Mouse (Mus musculus): ENCODE measurements around the gene Rundc3a. TPM values are rescaled to one million over a fixed set of nuclear protein-coding genes. Genes with fewer than 3 reads are reported as not detected.

The Rundc3a gene
- total RNA-seq (2021) (under 1 TPM in 1 of 2 experiments, not detected in 1; 0.66 TPM), polyA plus RNA-seq (2012; rRNA removed) (0.23 and 0.32 TPM in 2 replicates)
- long read RNA-seq = 0 reads

- intact Hi-C loops (cut with DNase I) = no loop called here
- Histone ChIP-seq H3K4me1 (ENCODE audit: control insufficient read depth, insufficient read depth, low read length) (peaks cover 3% of the 10 kb centered on the region; the same call in 1 of the 2 replicates), H3K27ac (no peak within 1 kb of the TSS), H3K4me3 (no peak within 1 kb of the TSS), H3K27me3 (ENCODE audit: control insufficient read depth, insufficient read depth, low read length) (peaks cover 2% of the 10 kb centered on the region; the same call in 1 of the 2 replicates), H3K36me3 (ENCODE audit: control insufficient read depth, insufficient read depth, low read length) (no peaks in the 10 kb centered on the region), H3K79me2 (replicated peaks; ENCODE audit: control insufficient read depth, insufficient read depth, low read length) (no peaks in the 10 kb centered on the region), H3K9ac (ENCODE audit: low read depth, low read length) (0 out of 2 replicates have a peak within 1 kb of the TSS, but pooled peaks have one; percentile 23)
- 2% methylated on average over 34 of the region's 34 CpGs for WGBS
- peak; percentile 62 to 75 for DNase-seq
- no peak for TF ChIP-seq EP300 (IDR thresholded peaks at IDR 0.05; ENCODE audit: insufficient read depth, low read depth, low read length)
- no peak for TF ChIP-seq POLR2A (IDR thresholded peaks at IDR 0.05; ENCODE audit: insufficient read depth, low read depth, low read length)
- TF ChIP-seq CTCF (IDR thresholded peaks at IDR 0.05) = no peak
Measured at GRCm38 (mm10) chr11:102393238-102393634, at the start of gene Rundc3a. Gene Rundc3a, plus strand, starts transcription at chr11:102393403.

DNA sequence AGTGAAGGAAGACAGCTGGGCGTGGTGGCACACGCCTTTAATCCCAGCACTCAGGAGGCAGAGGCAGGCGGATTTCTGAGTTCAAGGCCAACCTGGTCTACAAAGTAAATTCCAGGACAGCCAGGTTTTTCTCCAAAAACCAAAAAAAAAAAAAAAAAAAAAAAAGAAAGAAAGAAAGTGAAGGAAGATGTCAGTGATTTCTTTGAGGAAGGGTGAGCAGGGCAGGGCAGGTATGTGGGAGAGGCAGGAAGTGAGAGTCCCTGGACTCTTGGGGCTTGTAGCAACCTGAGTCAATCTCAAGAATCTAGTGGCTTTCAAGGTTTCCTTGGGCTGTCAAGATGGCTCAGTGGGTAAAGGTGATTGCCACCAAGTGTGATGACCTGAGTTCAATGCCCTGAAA, 48.7 kb upstream of the Rundc3a start:
- Histone ChIP-seq H3K4me1 (ENCODE audit: control insufficient read depth, insufficient read depth, low read length) (no peaks in the 10 kb centered on the region; the same call in 1 of the 2 replicates), H3K79me2 (replicated peaks; ENCODE audit: control insufficient read depth, insufficient read depth, low read length) (no peaks in the 10 kb centered on the region), H3K27ac (no peak overlapping the region), H3K9ac (ENCODE audit: low read depth, low read length) (no peak overlapping the region), H3K27me3 (ENCODE audit: control insufficient read depth, insufficient read depth, low read length) (no peaks in the 10 kb centered on the region), H3K4me3 (no peak overlapping the region), H3K36me3 (ENCODE audit: control insufficient read depth, insufficient read depth, low read length) (no peaks in the 10 kb centered on the region)
- no peak for DNase-seq
- no peak for TF ChIP-seq EP300 (IDR thresholded peaks at IDR 0.05; ENCODE audit: insufficient read depth, low read depth, low read length)
- TF ChIP-seq POLR2A (IDR thresholded peaks at IDR 0.05; ENCODE audit: insufficient read depth, low read depth, low read length) = no peak
- no peak for TF ChIP-seq CTCF (IDR thresholded peaks at IDR 0.05)
- WGBS = 88% methylated on average over 3 of the region's 3 CpGs
- intact Hi-C loops (cut with DNase I) = no loop called here

- H3K4me3 ChIP-seq = no peak overlapping the region
- no peaks in the 10 kb centered on the region for H3K79me2 ChIP-seq (replicated peaks; ENCODE audit: control insufficient read depth, insufficient read depth, low read length)
- no peak overlapping the region for H3K27ac ChIP-seq
- DNase-seq = no peak
- no peak overlapping the region for H3K9ac ChIP-seq (ENCODE audit: low read depth, low read length)
- 80% methylated on average over 5 of the region's 5 CpGs for WGBS
- H3K36me3 ChIP-seq (ENCODE audit: control insufficient read depth, insufficient read depth, low read length) = no peaks in the 10 kb centered on the region
- no peaks in the 10 kb centered on the region; the same call in 1 of the 2 replicates for H3K4me1 ChIP-seq (ENCODE audit: control insufficient read depth, insufficient read depth, low read length)
- TF ChIP-seq CTCF (IDR thresholded peaks at IDR 0.05) (no peak), EP300 (IDR thresholded peaks at IDR 0.05; ENCODE audit: insufficient read depth, low read depth, low read length) (no peak), POLR2A (IDR thresholded peaks at IDR 0.05; ENCODE audit: insufficient read depth, low read depth, low read length) (no peak)
- intact Hi-C loops (cut with DNase I) = loop anchor here (5.0 kb wide), 1 partner anchor 50 kb away; no protein-coding TSS in a partner anchor
- no peaks in the 10 kb centered on the region for H3K27me3 ChIP-seq (ENCODE audit: control insufficient read depth, insufficient read depth, low read length)
Measured at GRCm38 (mm10) chr11:102346926-102347325, 46.3 kb upstream of the Rundc3a start.

DNA sequence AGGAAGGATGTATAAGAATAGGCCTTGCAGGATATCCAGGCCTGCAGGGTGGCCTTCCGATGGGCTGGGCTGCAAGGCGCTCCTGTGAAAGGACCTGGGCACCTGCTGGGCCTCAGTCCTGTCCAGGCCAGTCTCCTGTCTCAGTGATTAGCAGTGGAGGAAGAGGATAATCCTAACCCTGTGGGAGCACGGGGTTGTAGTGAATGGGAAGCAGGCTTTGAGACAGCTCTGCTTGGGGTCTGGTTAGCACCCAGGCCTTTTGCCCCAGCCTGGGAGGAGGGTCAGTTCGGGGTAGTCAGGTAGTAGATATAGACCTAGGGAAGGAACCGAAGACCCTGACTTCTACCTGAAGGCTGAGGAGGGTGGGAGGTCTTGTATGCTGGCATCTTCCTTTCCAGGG, 45.5 kb upstream of the Rundc3a start:
- intact Hi-C loops (cut with DNase I) = loop anchor here (5.0 kb wide), 1 partner anchor 50 kb away; no protein-coding TSS in a partner anchor
- WGBS = 65% methylated on average over 5 of the region's 5 CpGs
- DNase-seq = no peak
- Histone ChIP-seq H3K27me3 (ENCODE audit: control insufficient read depth, insufficient read depth, low read length) (no peaks in the 10 kb centered on the region), H3K9ac (ENCODE audit: low read depth, low read length) (no peak overlapping the region), H3K27ac (no peak overlapping the region), H3K79me2 (replicated peaks; ENCODE audit: control insufficient read depth, insufficient read depth, low read length) (no peaks in the 10 kb centered on the region), H3K4me1 (ENCODE audit: control insufficient read depth, insufficient read depth, low read length) (no peaks in the 10 kb centered on the region; the same call in 1 of the 2 replicates), H3K4me3 (no peak overlapping the region), H3K36me3 (ENCODE audit: control insufficient read depth, insufficient read depth, low read length) (no peaks in the 10 kb centered on the region)
- TF ChIP-seq EP300 (IDR thresholded peaks at IDR 0.05; ENCODE audit: insufficient read depth, low read depth, low read length) = no peak
- TF ChIP-seq CTCF (IDR thresholded peaks at IDR 0.05) = no peak
- TF ChIP-seq POLR2A (IDR thresholded peaks at IDR 0.05; ENCODE audit: insufficient read depth, low read depth, low read length) = no peak

- WGBS = 75% methylated on average over 7 of the region's 7 CpGs
- Histone ChIP-seq H3K9ac (ENCODE audit: low read depth, low read length) (no peak overlapping the region), H3K36me3 (ENCODE audit: control insufficient read depth, insufficient read depth, low read length) (no peaks in the 10 kb centered on the region), H3K27me3 (ENCODE audit: control insufficient read depth, insufficient read depth, low read length) (no peaks in the 10 kb centered on the region), H3K4me3 (no peak overlapping the region), H3K79me2 (replicated peaks; ENCODE audit: control insufficient read depth, insufficient read depth, low read length) (no peaks in the 10 kb centered on the region), H3K4me1 (ENCODE audit: control insufficient read depth, insufficient read depth, low read length) (no peaks in the 10 kb centered on the region; the same call in 1 of the 2 replicates), H3K27ac (no peak overlapping the region)
- TF ChIP-seq EP300 (IDR thresholded peaks at IDR 0.05; ENCODE audit: insufficient read depth, low read depth, low read length) = no peak
- TF ChIP-seq CTCF (IDR thresholded peaks at IDR 0.05) = no peak
- no peak for TF ChIP-seq POLR2A (IDR thresholded peaks at IDR 0.05; ENCODE audit: insufficient read depth, low read depth, low read length)
- intact Hi-C loops (cut with DNase I) = loop anchor here (5.0 kb wide), 1 partner anchor 49 kb away; no protein-coding TSS in a partner anchor
- no peak for DNase-seq
Measured at GRCm38 (mm10) chr11:102348101-102348585, 45.1 kb upstream of the Rundc3a start.

DNA sequence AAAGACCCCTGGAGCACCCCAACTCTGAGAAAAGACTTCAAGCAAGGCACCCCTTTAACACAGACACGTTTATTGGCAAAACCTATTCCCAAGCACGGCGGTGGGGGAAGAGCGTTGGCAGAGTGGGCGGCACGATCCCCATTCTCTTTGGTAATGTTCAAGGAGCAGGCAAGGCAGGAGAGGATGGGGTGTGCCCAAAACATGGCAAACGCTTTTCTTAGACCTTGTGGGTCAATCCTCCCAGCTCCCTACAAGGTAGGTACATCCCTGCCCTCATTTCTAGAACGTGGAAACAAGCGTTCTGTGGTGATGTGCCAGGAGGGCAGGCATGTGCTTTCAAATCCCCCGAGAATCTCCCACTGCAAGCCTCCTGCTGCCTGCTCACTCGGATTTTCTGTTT, 44.4 kb upstream of the Rundc3a start:
- Histone ChIP-seq H3K27me3 (ENCODE audit: control insufficient read depth, insufficient read depth, low read length) (no peaks in the 10 kb centered on the region), H3K27ac (no peak overlapping the region), H3K36me3 (ENCODE audit: control insufficient read depth, insufficient read depth, low read length) (no peaks in the 10 kb centered on the region), H3K79me2 (replicated peaks; ENCODE audit: control insufficient read depth, insufficient read depth, low read length) (no peaks in the 10 kb centered on the region), H3K4me3 (no peak overlapping the region), H3K4me1 (ENCODE audit: control insufficient read depth, insufficient read depth, low read length) (no peaks in the 10 kb centered on the region; the same call in 1 of the 2 replicates), H3K9ac (ENCODE audit: low read depth, low read length) (no peak overlapping the region)
- no peak for DNase-seq
- TF ChIP-seq EP300 (IDR thresholded peaks at IDR 0.05; ENCODE audit: insufficient read depth, low read depth, low read length) = no peak
- no peak for TF ChIP-seq CTCF (IDR thresholded peaks at IDR 0.05)
- WGBS = 86% methylated on average over 11 of the region's 11 CpGs
- intact Hi-C loops (cut with DNase I) = loop anchor here (5.0 kb wide), 1 partner anchor 49 kb away; no protein-coding TSS in a partner anchor
